In genomic region chr7:19362276-19362675, GRCm38 (mm10) we compare ENCODE assay signal across 8 mouse cellular contexts. TPM values are rescaled to one million over a fixed set of nuclear protein-coding genes. Genes with fewer than 3 reads are reported as not detected.
DNase-seq lines count a peak whose midpoint lies in the region; ATAC-seq and TF ChIP-seq lines count a peak whose summit lies in the region.

No protein-coding gene starts in this region.

- no peaks in the 10 kb centered on the region for H3K9me3 ChIP-seq in kidney, embryonic 14.5 days (ENCODE audit: control insufficient read depth, low read length)
- H3K9me3 ChIP-seq in embryonic facial prominence, embryonic 13.5 days, result no peaks in the 10 kb centered on the region
- H3K9me3 ChIP-seq in midbrain, postnatal 0 days (ENCODE audit: low read length), result no peaks in the 10 kb centered on the region

- peaks cover 3% of the 10 kb centered on the region; the same call in 1 of the 2 replicates for H3K36me3 ChIP-seq in kidney, embryonic 14.5 days (ENCODE audit: control insufficient read depth, insufficient read depth, low read length)
- H3K36me3 ChIP-seq in embryonic facial prominence, embryonic 13.5 days, result peaks cover 8% of the 10 kb centered on the region
- H3K36me3 ChIP-seq in midbrain, postnatal 0 days (ENCODE audit: insufficient read depth, low read length), result no peaks in the 10 kb centered on the region

- ATAC-seq in kidney, embryonic 14.5 days (ENCODE audit: low FRiP score, low TSS enrichment), result no peak
- no peak for ATAC-seq in embryonic facial prominence, embryonic 13.5 days (ENCODE audit: insufficient number of reproducible peaks, insufficient read depth, low FRiP score, low TSS enrichment, low read depth)
- no peak for ATAC-seq in midbrain, postnatal 0 days (ENCODE audit: low FRiP score)

- DNase-seq in kidney, adult 11 months, result peak; percentile 22
- peak; percentile 25 to 27 for DNase-seq in heart, postnatal 14 days
- no peak for DNase-seq in midbrain, postnatal 0 days (ENCODE audit: low spot score)
- no peak for DNase-seq in right cerebral cortex, postnatal 10 days (ENCODE audit: low spot score in 2 of 2)
- no peak for DNase-seq in adrenal gland, adult 8-10 months
- DNase-seq in spleen, adult 18-20 months, result no peak

- H3K4me2 ChIP-seq in kidney, embryonic 14.5 days (replicated peaks; ENCODE audit: low read depth, low read length), result no peak overlapping the region
- H3K4me2 ChIP-seq in embryonic facial prominence, embryonic 13.5 days, result peak overlapping the region; percentile 98
- H3K4me2 ChIP-seq in midbrain, postnatal 0 days (ENCODE audit: low read depth, low read length, poor library complexity, severe bottlenecking), result peak overlapping the region; percentile 96; the same call in 1 of the 2 replicates

- no peak overlapping the region for H3K27ac ChIP-seq in kidney, embryonic 14.5 days (ENCODE audit: low read depth, low read length)
- no peak overlapping the region for H3K27ac ChIP-seq in embryonic facial prominence, embryonic 13.5 days
- H3K27ac ChIP-seq in midbrain, postnatal 0 days (ENCODE audit: low read depth, low read length), result no peak overlapping the region

- H3K27me3 ChIP-seq in kidney, embryonic 14.5 days (ENCODE audit: control insufficient read depth, insufficient read depth, low read length), result no peaks in the 10 kb centered on the region
- peaks cover 11% of the 10 kb centered on the region for H3K27me3 ChIP-seq in embryonic facial prominence, embryonic 13.5 days
- H3K27me3 ChIP-seq in midbrain, postnatal 0 days (ENCODE audit: insufficient read depth, low read length), result no peaks in the 10 kb centered on the region

- H3K4me1 ChIP-seq in kidney, embryonic 14.5 days (ENCODE audit: control insufficient read depth, insufficient read depth, low read length), result 0 out of 2 replicates have a peak, but pooled peaks cover 4% of the 10 kb centered on the region
- peaks cover 43% of the 10 kb centered on the region for H3K4me1 ChIP-seq in embryonic facial prominence, embryonic 13.5 days
- no peaks in the 10 kb centered on the region for H3K4me1 ChIP-seq in midbrain, postnatal 0 days (ENCODE audit: insufficient read depth, low read length)

- H3K4me3 ChIP-seq in kidney, embryonic 14.5 days (ENCODE audit: low read length), result no peak overlapping the region
- H3K4me3 ChIP-seq in embryonic facial prominence, embryonic 13.5 days, result peak overlapping the region; percentile 66
- no peak overlapping the region for H3K4me3 ChIP-seq in midbrain, postnatal 0 days (ENCODE audit: low read depth, low read length)

- H3K9ac ChIP-seq in kidney, embryonic 14.5 days (ENCODE audit: low read depth, low read length), result no peak overlapping the region
- H3K9ac ChIP-seq in embryonic facial prominence, embryonic 13.5 days, result peak overlapping the region; percentile 76
- 0 out of 2 replicates have a peak overlapping the region, but pooled peaks have one; percentile 13 for H3K9ac ChIP-seq in midbrain, postnatal 0 days (replicated peaks; ENCODE audit: low read length, poor library complexity, severe bottlenecking)

- intact Hi-C loops in heart, postnatal 14 days (cut with DNase I), result loop anchor here (5.0 kb wide), 1 partner anchor 65 kb away; no protein-coding TSS in a partner anchor

- 59% methylated on average over 4 of the region's 4 CpGs for WGBS in kidney, embryonic 14.5 days
- WGBS in embryonic facial prominence, embryonic 13.5 days, result 53% methylated on average over 4 of the region's 4 CpGs
- 13% methylated on average over 4 of the region's 4 CpGs for WGBS in midbrain, postnatal 0 days

- TF ChIP-seq CTCF in midbrain, postnatal 0 days (IDR thresholded peaks at IDR 0.05), result no peak

RNA-seq across cellular contexts. Expression of gene Ppp1r13l, which starts 2.7 kb away (rescaled TPM):
- polyA plus RNA-seq in kidney, embryonic 14.5 days (2014; fragmentation: Nextera tagmentation; extraction: Ambion mirVana), result 5.4 and 7.8 TPM in 2 replicates
- 8.3 and 12.6 TPM in 2 replicates for polyA plus RNA-seq in embryonic facial prominence, embryonic 13.5 days (2015; fragmentation: Nextera tagmentation; extraction: Ambion mirVana)
- total RNA-seq in heart, postnatal 14 days (2021), result 10 to 100 TPM; 25.0 to 28.4 TPM
- 0.52 and 1.0 TPM in 2 replicates for total RNA-seq in midbrain, postnatal 0 days (2014; rRNA removed)
- 1.5 and 2.0 TPM in 2 replicates for polyA plus RNA-seq in midbrain, postnatal 0 days (2015; fragmentation: Nextera tagmentation; extraction: Ambion mirVana)
- 10 to 100 TPM in 1 of 4 experiments, 1 to 10 TPM in 3; 6.4 to 12.5 (median 8.4) TPM for total RNA-seq in adrenal gland, adult 8-10 months (2022)

RNA-seq across cellular contexts. Expression of gene Cd3eap, which starts 3.0 kb away (rescaled TPM):
- polyA plus RNA-seq in kidney, embryonic 14.5 days (2014; fragmentation: Nextera tagmentation; extraction: Ambion mirVana), result 21.9 and 26.8 TPM in 2 replicates
- 29.4 and 30.5 TPM in 2 replicates for polyA plus RNA-seq in embryonic facial prominence, embryonic 13.5 days (2015; fragmentation: Nextera tagmentation; extraction: Ambion mirVana)
- 1 to 10 TPM; 6.5 to 9.4 TPM for total RNA-seq in heart, postnatal 14 days (2021)
- total RNA-seq in midbrain, postnatal 0 days (2014; rRNA removed), result 8.7 and 14.0 TPM in 2 replicates
- polyA plus RNA-seq in midbrain, postnatal 0 days (2015; fragmentation: Nextera tagmentation; extraction: Ambion mirVana), result 21.5 and 21.6 TPM in 2 replicates
- total RNA-seq in adrenal gland, adult 8-10 months (2022), result 10 to 100 TPM; 12.9 to 15.2 (median 13.5) TPM

RNA-seq across cellular contexts. Expression of gene Ercc1, which starts 17.7 kb away (rescaled TPM):
- polyA plus RNA-seq in kidney, embryonic 14.5 days (2014; fragmentation: Nextera tagmentation; extraction: Ambion mirVana), result 95.2 and 102 TPM in 2 replicates
- polyA plus RNA-seq in embryonic facial prominence, embryonic 13.5 days (2015; fragmentation: Nextera tagmentation; extraction: Ambion mirVana), result 93.2 and 106 TPM in 2 replicates
- 10 to 100 TPM; 41.1 to 48.0 TPM for total RNA-seq in heart, postnatal 14 days (2021)
- 50.3 and 71.4 TPM in 2 replicates for total RNA-seq in midbrain, postnatal 0 days (2014; rRNA removed)
- polyA plus RNA-seq in midbrain, postnatal 0 days (2015; fragmentation: Nextera tagmentation; extraction: Ambion mirVana), result 67.7 and 71.0 TPM in 2 replicates
- 10 to 100 TPM; 32.4 to 56.3 (median 41.6) TPM for total RNA-seq in adrenal gland, adult 8-10 months (2022)

RNA-seq across cellular contexts. Expression of gene Ercc2, which starts 19.5 kb away (rescaled TPM):
- 11.9 and 12.6 TPM in 2 replicates for polyA plus RNA-seq in kidney, embryonic 14.5 days (2014; fragmentation: Nextera tagmentation; extraction: Ambion mirVana)
- 17.0 and 17.4 TPM in 2 replicates for polyA plus RNA-seq in embryonic facial prominence, embryonic 13.5 days (2015; fragmentation: Nextera tagmentation; extraction: Ambion mirVana)
- 10 to 100 TPM; 12.4 to 15.7 TPM for total RNA-seq in heart, postnatal 14 days (2021)
- total RNA-seq in midbrain, postnatal 0 days (2014; rRNA removed), result 63.0 and 68.3 TPM in 2 replicates
- polyA plus RNA-seq in midbrain, postnatal 0 days (2015; fragmentation: Nextera tagmentation; extraction: Ambion mirVana), result 22.9 and 26.6 TPM in 2 replicates
- 10 to 100 TPM; 31.0 to 44.8 (median 39.2) TPM for total RNA-seq in adrenal gland, adult 8-10 months (2022)

RNA-seq across cellular contexts. Expression of gene Klc3, which starts 41.6 kb away (rescaled TPM):
- 5.7 and 6.7 TPM in 2 replicates for polyA plus RNA-seq in kidney, embryonic 14.5 days (2014; fragmentation: Nextera tagmentation; extraction: Ambion mirVana)
- polyA plus RNA-seq in embryonic facial prominence, embryonic 13.5 days (2015; fragmentation: Nextera tagmentation; extraction: Ambion mirVana), result 14.5 and 14.8 TPM in 2 replicates
- under 1 TPM; 0.45 to 0.63 TPM for total RNA-seq in heart, postnatal 14 days (2021)
- total RNA-seq in midbrain, postnatal 0 days (2014; rRNA removed), result 1.2 and 1.9 TPM in 2 replicates
- polyA plus RNA-seq in midbrain, postnatal 0 days (2015; fragmentation: Nextera tagmentation; extraction: Ambion mirVana), result 1.2 and 1.4 TPM in 2 replicates
- 10 to 100 TPM in 1 of 4 experiments, 1 to 10 TPM in 2, under 1 TPM in 1; 0.61 to 13.6 (median 5.5) TPM for total RNA-seq in adrenal gland, adult 8-10 months (2022)

Comparison
In these comparisons a context has a peak if more than half of its experiments do, and no peak if none do; other contexts are left out.
1. DNase-seq: peak in kidney, adult 11 months (single experiment) and heart, postnatal 14 days (2 of 2); none in midbrain, postnatal 0 days (single experiment), right cerebral cortex, postnatal 10 days (0 of 2), adrenal gland, adult 8-10 months (single experiment) and spleen, adult 18-20 months (0 of 2).